Mouse (Mus musculus): Measurements from ENCODE around the gene Rab3il1. TPM values are rescaled to one million over a fixed set of nuclear protein-coding genes. Genes with fewer than 3 reads are reported as not detected.

The Rab3il1 gene
- total and polyA plus RNA-seq, 3 experiments: 1.0 to 1.4 TPM; not detected in 1

DNA sequence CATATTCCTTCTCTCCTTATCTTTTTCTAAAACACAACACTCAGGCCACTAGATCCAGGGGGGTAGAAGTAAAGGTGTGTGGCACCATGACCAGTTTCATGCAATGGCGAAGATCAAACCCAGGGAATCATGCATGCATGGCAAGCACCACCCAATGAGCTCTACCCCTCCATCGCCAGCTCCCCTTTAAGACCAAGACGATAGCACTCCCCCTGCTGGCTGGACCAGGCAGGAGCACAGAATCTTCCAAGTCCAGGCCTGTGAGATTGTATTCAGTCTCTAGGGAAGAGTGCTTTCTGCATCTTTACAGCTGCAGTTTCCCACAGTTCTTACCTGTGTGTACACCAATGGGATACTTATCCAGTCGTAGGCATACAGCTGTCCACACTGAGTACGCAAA, 10.2 kb upstream of the Rab3il1 start:
- no peaks in the 10 kb centered on the region for H3K79me2 ChIP-seq (ENCODE audit: control insufficient read depth, insufficient read depth, low read length, poor library complexity)
- H3K9me3 ChIP-seq (replicated peaks; ENCODE audit: insufficient read depth, low read length): no peaks in the 10 kb centered on the region
- H3K4me3 ChIP-seq (ENCODE audit: control insufficient read depth in 1 of 2, insufficient read depth in 1 of 2, low read depth in 2 of 2, low read length in 2 of 2): no peak overlapping the region
- H3K9ac ChIP-seq (ENCODE audit: control insufficient read depth, low read depth, low read length, poor library complexity, severe bottlenecking): no peak overlapping the region
- H3K27ac ChIP-seq (ENCODE audit: control insufficient read depth, low read depth, low read length): no peak overlapping the region
- peak; percentile 86 for DNase-seq (ENCODE audit: low read depth, low spot score)
- TF ChIP-seq BHLHE40 (IDR thresholded peaks at IDR 0.05; ENCODE audit: borderline replicate concordance, low read depth, low read length): no peak
- TF ChIP-seq CTCF (IDR thresholded peaks at IDR 0.05 in 2 of 3, conservative IDR thresholded peaks at IDR 0.05 in 1 of 3; ENCODE audit: control insufficient read depth in 1 of 3, insufficient read depth in 1 of 3, low read depth in 2 of 3, low read length in 3 of 3, poor library complexity in 1 of 3, severe bottlenecking in 1 of 3): peak; percentile 92 to 99 (median 94)
- TF ChIP-seq SIN3A (IDR thresholded peaks at IDR 0.05; ENCODE audit: low read length): peak; percentile 41; the same call in 1 of the 2 replicates
- 0 out of 2 replicates have a peak, but pooled peaks have one; percentile 33 for TF ChIP-seq TBP (IDR thresholded peaks at IDR 0.05; ENCODE audit: low read depth, low read length)
- peak; percentile 60; the same call in 1 of the 2 replicates for TF ChIP-seq MAZ (IDR thresholded peaks at IDR 0.05; ENCODE audit: low read depth, low read length)
- peak; percentile 94 for TF ChIP-seq ZC3H11A (IDR thresholded peaks at IDR 0.05; ENCODE audit: low read depth, low read length)
- TF ChIP-seq RAD21 (IDR thresholded peaks at IDR 0.05; ENCODE audit: low read depth, low read length): peak; percentile 81
- no peak for TF ChIP-seq ZKSCAN1 (IDR thresholded peaks at IDR 0.05; ENCODE audit: low read depth, low read length)
- TF ChIP-seq ETS1 (IDR thresholded peaks at IDR 0.05; ENCODE audit: low read depth, low read length): no peak
- 0 out of 2 replicates have a peak, but pooled peaks have one; percentile 24 for TF ChIP-seq MYC (IDR thresholded peaks at IDR 0.05; ENCODE audit: low read depth, low read length)
- TF ChIP-seq SMC3 (IDR thresholded peaks at IDR 0.05; ENCODE audit: low read depth, low read length): peak; percentile 99
- H3K4me1 ChIP-seq (ENCODE audit: control insufficient read depth in 1 of 2, insufficient read depth in 2 of 2, low read length in 2 of 2): peaks cover 0 to 17% of the 10 kb centered on the region in 2 experiments
- H3K27me3 ChIP-seq (ENCODE audit: control insufficient read depth in 1 of 2, insufficient read depth in 2 of 2, low read length in 2 of 2): no peaks in the 10 kb centered on the region
- H3K36me3 ChIP-seq (ENCODE audit: control insufficient read depth in 1 of 2, insufficient read depth in 2 of 2, low read length in 2 of 2): peaks cover 0 to 8% of the 10 kb centered on the region in 2 experiments; a peak in 2 of 4 replicates

DNA sequence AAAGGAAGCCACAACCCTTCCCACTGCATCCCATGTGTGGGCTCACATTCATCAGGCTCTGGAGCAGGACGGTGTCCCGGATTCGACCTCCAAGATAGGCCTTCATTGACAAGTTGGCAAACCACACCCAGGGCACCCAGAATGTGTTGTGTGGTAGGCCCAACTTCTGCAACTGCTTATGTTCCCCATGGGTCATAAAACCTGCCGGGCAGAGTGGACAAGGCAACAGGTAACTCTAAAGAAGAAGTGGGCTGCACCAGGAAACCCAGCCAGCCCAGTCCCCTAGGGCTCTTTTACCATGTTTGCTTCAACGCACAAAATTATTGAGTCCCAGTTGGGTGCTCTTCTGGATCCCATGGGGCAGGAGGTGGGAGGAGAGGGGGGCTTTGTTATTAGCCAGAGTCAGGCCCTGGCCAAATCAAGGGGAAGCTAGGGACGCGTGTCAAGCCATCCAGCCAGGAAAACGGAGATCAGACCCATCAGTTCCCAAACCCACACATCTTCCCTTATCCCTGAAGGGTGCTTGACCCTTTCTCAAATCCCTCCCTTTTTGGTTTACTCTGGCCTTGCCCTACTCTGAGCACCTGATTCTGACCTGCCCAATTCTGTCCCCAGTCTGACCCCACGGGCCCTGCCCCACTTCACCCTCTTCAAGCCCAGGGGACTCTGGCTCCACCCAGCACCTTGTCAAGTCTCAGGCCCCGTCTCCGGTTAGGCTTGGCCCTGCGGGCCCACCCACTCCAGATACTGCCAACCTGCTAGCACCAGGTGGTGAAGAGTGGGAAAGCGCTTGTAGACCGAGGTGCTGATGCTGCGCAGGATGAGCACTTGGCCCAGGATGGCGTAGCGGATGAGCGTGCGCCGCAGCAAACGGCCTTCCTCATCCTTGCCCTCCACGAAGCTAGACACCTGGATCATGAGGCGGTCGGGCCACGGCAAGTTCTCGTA, 9.2 kb upstream of the Rab3il1 start:
- H3K4me3 ChIP-seq (ENCODE audit: control insufficient read depth in 1 of 2, insufficient read depth in 1 of 2, low read depth in 2 of 2, low read length in 2 of 2): no peak overlapping the region

More for the DNA sequence above, 9.2 kb upstream of the Rab3il1 start:
- DNase-seq (ENCODE audit: low read depth, low spot score): no peak
- Histone ChIP-seq H3K9ac (ENCODE audit: control insufficient read depth, low read depth, low read length, poor library complexity, severe bottlenecking) (no peak overlapping the region), H3K79me2 (ENCODE audit: control insufficient read depth, insufficient read depth, low read length, poor library complexity) (no peaks in the 10 kb centered on the region), H3K9me3 (replicated peaks; ENCODE audit: insufficient read depth, low read length) (no peaks in the 10 kb centered on the region), H3K27ac (ENCODE audit: control insufficient read depth, low read depth, low read length) (no peak overlapping the region), H3K27me3 (ENCODE audit: control insufficient read depth in 1 of 2, insufficient read depth in 2 of 2, low read length in 2 of 2) (no peaks in the 10 kb centered on the region), H3K4me1 (ENCODE audit: control insufficient read depth in 1 of 2, insufficient read depth in 2 of 2, low read length in 2 of 2) (peaks cover 0 to 17% of the 10 kb centered on the region in 2 experiments), H3K36me3 (ENCODE audit: control insufficient read depth in 1 of 2, insufficient read depth in 2 of 2, low read length in 2 of 2) (peaks cover 0 to 8% of the 10 kb centered on the region in 2 experiments; a peak in 2 of 4 replicates)
- TF ChIP-seq CHD1 (IDR thresholded peaks at IDR 0.05; ENCODE audit: low read depth, low read length) (no peak), JUND (IDR thresholded peaks at IDR 0.05; ENCODE audit: low read depth, low read length) (no peak), MAZ (IDR thresholded peaks at IDR 0.05; ENCODE audit: low read depth, low read length) (no peak), ZKSCAN1 (IDR thresholded peaks at IDR 0.05; ENCODE audit: low read depth, low read length) (no peak), E2F4 (IDR thresholded peaks at IDR 0.05; ENCODE audit: borderline replicate concordance, low read depth, low read length) (no peak), TAL1 (IDR thresholded peaks at IDR 0.05; ENCODE audit: low read length) (no peak), MYB (IDR thresholded peaks at IDR 0.05; ENCODE audit: low read depth, low read length) (no peak), SMC3 (IDR thresholded peaks at IDR 0.05; ENCODE audit: low read depth, low read length) (no peak), MAX (IDR thresholded peaks at IDR 0.05; ENCODE audit: low read length) (no peak), TCF12 (IDR thresholded peaks at IDR 0.05; ENCODE audit: low read depth, low read length) (no peak), POLR2A (IDR thresholded peaks at IDR 0.05; ENCODE audit: control insufficient read depth in 1 of 2, insufficient read depth in 1 of 2, low read depth in 1 of 2, low read length in 2 of 2, poor library complexity in 1 of 2) (no peak), USF1 (IDR thresholded peaks at IDR 0.05; ENCODE audit: low read depth, low read length) (no peak), GATA1 (IDR thresholded peaks at IDR 0.05; ENCODE audit: low read depth, low read length) (no peak), ETS1 (IDR thresholded peaks at IDR 0.05; ENCODE audit: low read depth, low read length) (no peak), SIN3A (IDR thresholded peaks at IDR 0.05; ENCODE audit: low read length) (no peak), ZMIZ1 (IDR thresholded peaks at IDR 0.05; ENCODE audit: low read depth, low read length) (no peak), ELF1 (IDR thresholded peaks at IDR 0.05; ENCODE audit: low read depth, low read length) (no peak), KAT2A (conservative IDR thresholded peaks at IDR 0.05; ENCODE audit: low read depth, low read length) (no peak), ZNF384 (IDR thresholded peaks at IDR 0.05; ENCODE audit: low read depth, low read length) (no peak), USF2 (IDR thresholded peaks at IDR 0.05; ENCODE audit: borderline replicate concordance in 1 of 2, insufficient read depth in 1 of 2, low read depth in 1 of 2, low read length in 2 of 2) (no peak)

All from MEL (cell line).